Mouse (Mus musculus) forebrain, embryonic 15.5 days (tissue): ENCODE results near the gene Dmrta2. TPM values are rescaled to one million over a fixed set of nuclear protein-coding genes. Genes with fewer than 3 reads are reported as not detected.

Experiments used
- ATAC-seq: fragments of 200-750 bp; cut with Nextera tagmentation; replicated peaks from 2 replicates; pipeline ENCODE4 v1.8.0; 2017; ENCODE audit warnings: mild to moderate bottlenecking, moderate TSS enrichment, moderate library complexity
- H3K27ac ChIP-seq: fragments of 300-500 bp; sonication (generic); replicated peaks from 2 replicates; pipeline ENCODE4 v1.5.1; 2015; ENCODE audit warnings: mild to moderate bottlenecking, inconsistent platforms
- H3K27me3 ChIP-seq: fragments of 300-500 bp; sonication (generic); 2 replicates; pipeline ENCODE4 v1.6.1; 2015; ENCODE audit warnings: inconsistent platforms
- H3K36me3 ChIP-seq: fragments of 300-500 bp; sonication (generic); 2 replicates; pipeline ENCODE4 v1.6.1; 2015; ENCODE audit warnings: mild to moderate bottlenecking, inconsistent platforms
- H3K4me1 ChIP-seq: fragments of 300-500 bp; sonication (generic); 2 replicates; pipeline ENCODE4 v1.6.1; 2015; ENCODE audit warnings: inconsistent platforms
- H3K4me2 ChIP-seq: fragments of 300-500 bp; sonication (generic); replicated peaks from 2 replicates; pipeline ENCODE4 v1.6.1; 2015; ENCODE audit warnings: mild to moderate bottlenecking, inconsistent platforms
- H3K4me3 ChIP-seq: fragments of 300-500 bp; sonication (generic); 2 replicates; pipeline ENCODE4 v1.5.1; 2015; ENCODE audit warnings: mild to moderate bottlenecking, inconsistent platforms
- H3K9ac ChIP-seq: fragments of 300-500 bp; sonication (generic); replicated peaks from 2 replicates; pipeline ENCODE4 v1.6.1; 2015; ENCODE audit warnings: mild to moderate bottlenecking, inconsistent platforms
- H3K9me3 ChIP-seq: fragments of 300-500 bp; sonication (generic); 2 replicates; pipeline ENCODE4 v1.6.1; 2016; ENCODE audit warnings: inconsistent platforms
- WGBS: fragments of 180-500 bp; shearing (Covaris S2); methylation state at CpG from one replicate; pipeline ENCODE4 v1.1.7; 2015; ENCODE audit warnings: mixed read lengths; 5-methylcytosine and 5-hydroxymethylcytosine counted together
- polyA plus RNA-seq: library from polyadenylated mRNA; unstranded; fragments of >200 nt; fragmentation: Nextera tagmentation; extraction: Ambion mirVana; gene quantifications from 2 replicates; pipeline ENCODE4 v1.2.1, GENCODE M21; 2015

Dmrta2 gene
- polyA plus RNA-seq, 1 experiment from 2014 or later, result 3.2 TPM

DNA sequence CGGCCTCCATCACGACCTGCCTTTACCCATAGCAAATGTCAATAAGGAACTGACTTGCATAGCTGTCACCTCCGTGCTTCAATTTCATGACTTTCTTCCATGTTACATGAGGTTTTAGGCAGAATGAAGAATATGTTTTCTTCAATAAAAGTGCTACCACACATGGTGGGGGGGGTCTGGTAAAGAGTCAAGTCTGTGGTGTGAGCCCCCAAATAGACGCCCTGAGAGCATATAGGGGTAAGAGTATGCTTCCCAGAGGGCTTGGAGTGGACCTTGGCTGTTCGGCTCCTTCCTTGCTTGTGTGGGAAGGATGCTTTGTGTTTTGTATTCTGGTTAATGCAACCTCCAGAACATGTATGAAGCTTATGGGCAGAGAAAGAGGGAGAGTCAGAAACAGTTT is 8.3 kb upstream of the Dmrta2 start:
- peaks cover 4% of the 10 kb centered on the region for H3K4me1 ChIP-seq
- ATAC-seq, result no peak
- no peak overlapping the region for H3K4me3 ChIP-seq
- 92% methylated on average over 5 of the region's 5 CpGs for WGBS
- no peaks in the 10 kb centered on the region for H3K9me3 ChIP-seq
- no peak overlapping the region for H3K4me2 ChIP-seq
- H3K9ac ChIP-seq, result no peak overlapping the region
- peaks cover 11% of the 10 kb centered on the region; the same call in 1 of the 2 replicates for H3K27me3 ChIP-seq
- H3K27ac ChIP-seq, result no peak overlapping the region
- H3K36me3 ChIP-seq, result no peaks in the 10 kb centered on the region

DNA sequence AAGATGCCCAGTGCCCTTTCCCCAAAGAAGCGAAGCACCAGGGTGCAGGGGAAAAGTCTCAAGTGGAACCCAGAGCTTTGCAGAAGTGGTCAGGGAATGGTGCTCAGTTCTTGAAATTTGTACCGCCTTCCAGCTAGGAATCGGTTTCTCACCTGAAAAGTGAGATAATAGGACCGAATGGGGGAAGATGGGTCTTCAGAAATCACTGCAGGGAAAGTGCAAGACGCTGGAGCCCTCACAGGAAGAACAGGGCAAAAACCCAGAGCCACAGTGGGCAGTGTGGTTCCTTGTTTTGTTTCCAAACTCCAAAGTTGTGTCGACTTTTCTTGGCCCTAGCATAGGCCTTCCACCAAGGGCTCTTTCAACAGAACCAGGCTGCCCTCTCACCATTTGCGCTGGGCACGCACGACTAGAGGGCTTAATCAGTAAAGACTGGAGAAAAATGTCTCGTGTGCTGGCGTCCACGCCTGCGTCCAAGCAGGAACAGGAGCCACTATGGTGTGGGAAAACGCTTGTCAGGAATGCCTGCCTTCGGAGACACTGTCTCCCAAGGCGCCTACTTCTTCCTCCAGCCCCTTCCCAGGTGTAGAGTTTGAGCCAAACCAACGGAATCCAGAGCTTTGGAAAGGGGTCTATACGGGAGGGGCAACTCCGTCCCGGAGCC is 3.7 kb upstream of the Dmrta2 start:
- peak overlapping the region; percentile 42 for H3K9ac ChIP-seq

DNA sequence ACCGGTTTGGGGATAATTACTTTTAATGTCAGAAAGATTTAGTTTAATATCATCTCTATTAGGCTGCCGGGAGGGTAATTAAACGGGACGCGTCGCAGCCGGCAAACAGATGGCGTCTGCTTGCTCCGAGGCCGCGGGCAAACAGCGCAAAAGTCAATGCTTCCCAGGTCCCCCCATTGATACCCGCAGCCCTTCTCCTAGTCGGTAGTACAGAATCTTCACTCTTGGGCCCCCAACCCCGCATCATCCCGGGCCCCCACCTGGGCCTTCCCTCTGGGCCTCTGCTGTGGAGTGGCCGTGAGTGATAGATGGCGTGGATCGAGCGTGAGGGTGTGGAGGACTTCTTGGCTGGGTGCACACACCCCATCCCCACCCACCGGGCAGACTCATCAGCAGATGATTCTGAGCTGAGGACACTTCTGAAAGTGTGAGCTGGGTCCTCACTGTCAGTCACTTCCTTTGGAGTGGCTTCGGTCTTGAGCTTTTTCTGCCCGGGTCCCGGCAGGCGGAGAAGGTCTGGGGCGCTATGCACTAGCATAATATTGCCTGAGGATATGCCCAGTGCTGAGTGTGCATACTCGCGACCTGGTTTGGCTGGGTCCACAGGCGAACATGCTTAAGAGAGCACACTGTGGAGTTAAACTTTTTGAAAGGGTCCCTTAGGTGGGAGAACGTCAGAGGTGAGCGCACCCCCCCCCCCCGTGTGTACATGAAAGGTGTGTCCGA is 3.0 kb upstream of the Dmrta2 start:
- no peak for ATAC-seq
- H3K4me3 ChIP-seq, result peak overlapping the region; percentile 55
- peak overlapping the region; percentile 45; the same call in 1 of the 2 replicates for H3K27ac ChIP-seq
- H3K9ac ChIP-seq, result peak overlapping the region; percentile 42
- 2% methylated on average over 33 of the region's 33 CpGs for WGBS
- H3K36me3 ChIP-seq, result no peaks in the 10 kb centered on the region
- no peaks in the 10 kb centered on the region for H3K9me3 ChIP-seq
- H3K4me1 ChIP-seq, result peaks cover 31% of the 10 kb centered on the region
- peak overlapping the region; percentile 75 for H3K4me2 ChIP-seq
- peaks cover 63% of the 10 kb centered on the region for H3K27me3 ChIP-seq

More for the DNA sequence above, 3.7 kb upstream of the Dmrta2 start:
- no peaks in the 10 kb centered on the region for H3K9me3 ChIP-seq
- H3K36me3 ChIP-seq, result no peaks in the 10 kb centered on the region
- ATAC-seq, result no peak
- no peak overlapping the region for H3K27ac ChIP-seq
- peaks cover 56% of the 10 kb centered on the region for H3K27me3 ChIP-seq
- H3K4me2 ChIP-seq, result peak overlapping the region; percentile 75
- H3K4me1 ChIP-seq, result peaks cover 28% of the 10 kb centered on the region
- peak overlapping the region; percentile 55 for H3K4me3 ChIP-seq
- 3% methylated on average over 20 of the region's 20 CpGs for WGBS

DNA sequence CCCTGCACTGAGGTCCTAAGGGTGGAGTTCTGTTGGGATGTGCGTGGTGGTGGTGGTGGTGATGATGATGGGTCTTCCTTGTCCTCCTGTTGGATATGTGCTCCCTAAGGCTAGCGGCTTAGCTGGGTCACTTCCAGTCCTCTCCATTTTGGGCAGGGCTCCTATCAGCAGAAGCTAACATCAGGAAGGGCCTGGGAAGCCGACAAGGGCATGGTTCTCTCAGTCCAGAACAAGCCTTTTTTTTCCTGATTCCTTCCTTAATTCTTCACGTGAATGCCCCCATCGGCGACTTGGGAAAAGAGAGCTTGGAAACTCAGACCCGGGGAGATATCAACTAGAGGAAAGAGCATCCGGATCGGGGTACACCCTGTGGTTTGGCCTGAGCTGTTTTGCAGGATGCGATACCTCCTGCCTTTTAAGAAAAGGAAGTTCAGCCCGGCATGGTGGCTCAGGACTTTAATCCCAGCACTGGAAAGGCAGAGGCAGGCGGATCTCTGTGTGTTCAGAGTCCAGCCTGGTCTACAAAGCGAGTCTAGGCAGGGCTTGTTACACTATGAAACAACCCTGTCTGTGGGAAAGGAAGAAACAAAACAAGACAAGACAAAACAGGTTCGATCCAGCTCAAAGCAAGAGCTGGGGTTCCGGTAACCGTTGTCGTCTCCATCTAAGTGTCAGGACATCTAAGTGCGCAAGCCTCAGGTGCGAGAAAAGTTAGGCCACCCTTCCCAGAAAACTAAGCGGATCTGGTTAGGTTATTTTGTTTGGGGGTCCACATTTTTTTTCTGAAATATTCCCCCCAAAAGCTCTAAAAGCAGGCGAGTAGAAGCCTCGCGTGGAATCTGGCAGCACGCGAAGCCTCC is 2.2 kb upstream of the Dmrta2 start:
- 13% methylated on average over 25 of the region's 25 CpGs for WGBS
- Histone ChIP-seq H3K27me3 (peaks cover 71% of the 10 kb centered on the region), H3K9ac (peak overlapping the region; percentile 42; the same call in 1 of the 2 replicates), H3K36me3 (no peaks in the 10 kb centered on the region), H3K27ac (no peak overlapping the region), H3K4me2 (peak overlapping the region; percentile 75), H3K9me3 (no peaks in the 10 kb centered on the region), H3K4me3 (peak overlapping the region; percentile 55), H3K4me1 (peaks cover 39% of the 10 kb centered on the region)
- no peak for ATAC-seq

DNA sequence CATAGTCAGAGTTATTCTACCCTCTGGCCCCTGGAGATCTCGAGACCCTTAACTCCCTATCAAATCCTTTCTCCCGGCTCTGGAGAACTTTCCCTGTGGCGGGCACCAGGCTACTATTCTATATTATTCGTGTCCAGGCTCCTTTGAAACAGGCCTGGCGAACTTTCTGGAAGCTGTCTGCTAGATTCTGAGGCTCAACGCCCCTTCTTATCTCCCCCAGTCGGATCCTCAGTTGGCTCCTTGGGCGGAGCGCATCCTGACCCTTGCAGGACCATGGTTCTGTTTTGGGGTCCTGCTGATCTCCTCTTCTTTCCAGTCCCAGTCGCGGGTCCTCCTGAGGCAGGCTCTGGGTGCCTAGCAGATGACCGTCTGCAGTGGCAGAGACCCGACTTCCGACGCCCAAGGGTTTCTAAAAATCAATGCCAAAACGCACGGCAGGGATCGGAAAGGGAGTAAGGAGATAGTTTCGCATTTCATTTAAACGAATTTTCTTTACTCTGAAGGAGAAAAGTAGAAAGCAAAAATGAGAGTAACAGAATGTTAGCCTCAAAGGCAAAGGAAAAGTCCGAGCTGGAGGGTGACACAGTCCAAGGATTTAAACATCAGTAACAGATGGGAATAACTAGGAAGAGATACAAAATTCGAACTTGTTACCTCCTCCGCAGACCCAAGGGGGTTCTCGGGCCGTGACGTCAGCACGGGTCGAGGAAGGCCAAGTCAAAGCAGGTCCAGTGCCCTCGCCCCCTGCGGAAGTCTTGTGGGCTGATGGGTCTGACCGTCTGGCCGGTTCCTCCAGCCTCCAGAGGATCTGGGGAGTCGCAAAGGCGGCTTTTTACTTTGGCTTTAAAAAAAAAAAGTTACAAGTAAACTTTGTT is 1.3 kb upstream of the Dmrta2 start:
- H3K4me2 ChIP-seq, result peak overlapping the region; percentile 75

DNA sequence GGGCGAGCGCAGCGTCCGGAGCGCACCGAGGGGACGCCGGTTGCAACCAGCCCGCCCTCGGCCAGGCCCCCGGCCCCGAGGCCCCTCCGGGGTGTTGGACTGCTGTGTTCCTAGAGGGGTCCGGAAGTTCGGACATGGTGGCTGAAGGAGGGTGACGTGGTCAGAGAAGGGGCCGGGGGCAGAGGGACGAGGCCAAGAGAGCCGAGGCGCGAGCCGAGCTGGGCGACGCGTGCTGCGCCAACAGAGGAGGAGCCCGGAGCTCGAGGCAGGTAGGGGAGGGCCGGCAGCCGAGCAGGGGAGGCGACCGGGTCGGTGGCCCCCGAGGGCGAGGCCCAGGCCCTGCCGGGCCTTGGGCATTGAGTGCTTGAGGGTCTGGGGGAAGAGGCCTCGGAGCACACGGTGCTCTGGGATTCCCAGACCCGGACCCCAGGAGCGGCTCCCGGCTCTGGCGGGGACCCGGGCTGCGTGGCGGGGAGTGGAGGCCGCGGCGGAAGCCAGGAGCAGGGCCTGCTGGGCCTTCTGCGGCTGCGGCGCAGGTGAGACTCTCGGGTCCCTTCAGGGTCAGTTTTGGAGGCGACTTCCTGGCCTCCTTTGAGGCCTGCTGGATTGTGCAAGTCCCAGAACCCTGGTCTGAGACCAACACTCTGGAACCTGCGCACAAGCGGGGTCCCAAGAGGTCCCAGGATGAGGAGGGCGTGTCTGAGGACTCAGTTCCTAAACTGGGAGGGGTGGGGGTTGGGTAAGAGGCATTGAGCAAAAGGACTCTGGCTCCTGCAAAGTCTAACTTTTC is 410 bp downstream of the Dmrta2 start:
- Histone ChIP-seq H3K9ac (peak overlapping the region; percentile 65), H3K4me3 (peak overlapping the region; percentile 55), H3K27me3 (peaks cover 77% of the 10 kb centered on the region), H3K4me2 (peak overlapping the region; percentile 75), H3K9me3 (no peaks in the 10 kb centered on the region), H3K27ac (peak overlapping the region; percentile 84), H3K4me1 (peaks cover 54% of the 10 kb centered on the region), H3K36me3 (no peaks in the 10 kb centered on the region)
- peak; percentile 12 for ATAC-seq
- WGBS, result under 1% methylated on average over 56 of the region's 56 CpGs

More for the DNA sequence above, 1.3 kb upstream of the Dmrta2 start:
- Histone ChIP-seq H3K27me3 (peaks cover 78% of the 10 kb centered on the region), H3K27ac (peak overlapping the region; percentile 84), H3K9me3 (no peaks in the 10 kb centered on the region), H3K4me3 (peak overlapping the region; percentile 55), H3K9ac (peak overlapping the region; percentile 33), H3K36me3 (no peaks in the 10 kb centered on the region), H3K4me1 (peaks cover 41% of the 10 kb centered on the region)
- 2% methylated on average over 34 of the region's 34 CpGs for WGBS
- ATAC-seq, result no peak

DNA sequence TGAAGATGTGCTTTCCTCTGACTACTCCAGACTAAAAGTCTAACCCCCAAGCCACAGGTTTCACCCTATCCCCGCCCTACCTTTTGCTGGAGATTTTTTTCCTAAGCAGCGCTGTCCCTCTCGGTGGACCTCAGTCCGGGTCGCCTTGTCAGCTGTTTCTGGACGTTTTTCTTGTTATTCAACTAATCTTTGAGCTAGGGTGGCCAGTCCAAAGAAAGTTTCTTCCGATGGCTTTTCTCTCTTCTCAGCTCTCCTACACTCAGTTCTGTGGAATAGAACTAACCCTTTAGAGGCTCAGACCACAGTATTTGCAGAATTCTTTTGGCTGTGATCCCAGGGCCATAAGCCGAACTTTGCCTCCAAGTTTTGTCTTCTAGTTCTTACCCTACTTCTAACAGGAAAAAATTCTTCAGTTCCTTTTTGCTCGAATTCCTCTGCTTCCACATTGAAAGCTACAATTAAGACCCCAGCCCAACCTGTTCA is 1.0 kb downstream of the Dmrta2 start:
- Histone ChIP-seq H3K9ac (peak overlapping the region; percentile 65), H3K27ac (peak overlapping the region; percentile 15; the same call in 1 of the 2 replicates), H3K4me1 (peaks cover 60% of the 10 kb centered on the region), H3K36me3 (no peaks in the 10 kb centered on the region), H3K27me3 (peaks cover 72% of the 10 kb centered on the region), H3K4me3 (peak overlapping the region; percentile 55), H3K4me2 (peak overlapping the region; percentile 75), H3K9me3 (no peaks in the 10 kb centered on the region)
- WGBS, result under 1% methylated on average over 9 of the region's 9 CpGs
- no peak for ATAC-seq

DNA sequence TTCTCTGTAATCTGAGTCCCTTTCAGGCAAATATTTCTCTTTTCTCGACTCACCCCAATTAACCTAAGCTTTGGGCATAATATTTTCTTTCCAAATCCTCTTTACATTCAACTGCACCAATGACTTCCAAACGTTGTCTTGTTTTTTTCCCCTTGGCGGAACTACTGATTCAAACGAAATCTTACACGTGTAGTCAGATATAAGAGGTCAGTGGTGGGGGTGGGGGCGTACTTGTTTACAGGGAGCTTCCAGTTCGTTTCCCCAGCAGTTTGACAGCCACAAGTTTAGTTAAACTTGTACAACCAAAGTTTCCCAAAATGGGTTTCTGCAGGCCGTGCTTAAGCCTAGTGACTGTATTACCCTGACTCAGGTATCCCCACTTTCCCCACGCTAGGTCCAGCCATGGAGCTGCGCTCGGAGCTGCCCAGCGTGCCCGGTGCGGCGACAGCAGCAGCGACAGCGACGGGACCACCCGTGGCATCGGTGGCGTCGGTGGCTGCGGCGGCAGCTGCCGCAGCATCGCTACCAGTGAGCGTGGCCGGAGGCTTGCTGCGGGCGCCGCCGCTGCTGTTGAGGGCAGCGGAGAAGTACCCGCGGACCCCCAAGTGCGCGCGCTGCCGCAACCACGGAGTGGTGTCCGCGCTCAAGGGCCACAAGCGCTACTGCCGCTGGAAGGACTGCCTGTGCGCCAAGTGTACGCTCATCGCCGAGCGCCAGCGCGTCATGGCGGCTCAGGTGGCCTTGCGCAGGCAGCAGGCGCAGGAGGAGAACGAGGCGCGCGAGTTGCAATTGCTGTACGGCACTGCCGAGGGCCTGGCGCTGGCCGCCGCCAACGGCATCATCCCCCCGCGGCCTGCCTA is 1.8 kb downstream of the Dmrta2 start:
- no peak for ATAC-seq
- Histone ChIP-seq H3K4me1 (peaks cover 63% of the 10 kb centered on the region), H3K9ac (peak overlapping the region; percentile 65), H3K9me3 (no peaks in the 10 kb centered on the region), H3K4me3 (peak overlapping the region; percentile 55), H3K36me3 (no peaks in the 10 kb centered on the region), H3K4me2 (peak overlapping the region; percentile 75), H3K27ac (peak overlapping the region; percentile 64), H3K27me3 (peaks cover 67% of the 10 kb centered on the region)
- under 1% methylated on average over 66 of the region's 66 CpGs for WGBS

DNA sequence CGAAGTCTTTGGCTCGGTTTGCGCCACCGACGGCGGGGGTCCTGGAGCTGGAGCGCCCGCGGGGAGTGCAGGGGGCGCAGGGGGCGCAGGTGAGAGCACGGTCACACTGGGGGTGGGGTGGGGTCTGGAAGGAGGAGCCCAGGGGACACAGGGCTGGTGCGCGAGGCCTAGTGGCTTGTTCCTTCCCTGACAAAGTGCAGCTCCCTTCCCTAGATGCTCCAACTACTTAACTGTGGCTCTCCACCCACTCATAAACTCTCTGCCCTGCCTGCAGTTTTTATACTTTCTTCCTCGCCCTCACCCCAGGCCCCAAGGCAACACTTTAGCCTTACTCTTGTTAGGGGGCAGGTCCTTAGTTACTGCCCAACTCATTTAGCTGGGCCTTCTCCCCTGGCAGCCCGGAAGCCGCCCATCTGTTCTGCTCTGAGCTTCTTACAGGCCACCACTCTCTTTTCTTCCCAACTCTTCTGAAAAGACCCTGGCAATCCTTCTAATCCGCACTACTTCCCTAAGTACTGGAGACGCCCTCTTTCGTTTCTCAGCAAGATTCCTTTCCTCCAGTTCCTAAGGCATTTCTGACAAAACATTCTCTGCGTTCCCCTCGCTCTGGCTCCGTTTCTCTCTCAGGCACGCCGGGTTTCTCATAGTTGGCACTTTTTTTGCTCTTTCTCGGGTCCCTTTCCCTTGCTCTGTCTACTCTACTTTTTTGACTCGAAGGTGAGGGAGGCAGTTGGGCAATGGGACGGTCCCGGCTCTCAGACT is 2.6 kb downstream of the Dmrta2 start:
- Histone ChIP-seq H3K36me3 (no peaks in the 10 kb centered on the region), H3K27ac (peak overlapping the region; percentile 64), H3K9ac (peak overlapping the region; percentile 65), H3K4me3 (peak overlapping the region; percentile 55), H3K9me3 (no peaks in the 10 kb centered on the region), H3K4me2 (peak overlapping the region; percentile 75), H3K4me1 (peaks cover 59% of the 10 kb centered on the region), H3K27me3 (peaks cover 63% of the 10 kb centered on the region)
- ATAC-seq, result no peak
- WGBS, result 1% methylated on average over 27 of the region's 29 CpGs
